Mouse (Mus musculus) C2C12 (cell line): ENCODE data around the gene Plekhg3.

Experiments used
- CTCF ChIP-seq: IDR thresholded peaks from one replicate; pipeline ENCODE4 v1.5.1; 2011; ENCODE audit not compliant: control insufficient read depth, insufficient read depth, insufficient read length
- FOSL1 ChIP-seq: IDR thresholded peaks from one replicate; pipeline ENCODE4 v1.8.0; 2011; ENCODE audit warnings: mild to moderate bottlenecking, low read length; ENCODE audit not compliant: poor library complexity, insufficient read depth, severe bottlenecking
- MAX ChIP-seq: IDR thresholded peaks from one replicate; pipeline ENCODE4 v1.6.1; 2011; ENCODE audit warnings: mild to moderate bottlenecking, control low read depth
- MYOD1 ChIP-seq: IDR thresholded peaks from one replicate; pipeline ENCODE4 v1.6.1; 2011; ENCODE audit warnings: low read depth; ENCODE audit not compliant: control insufficient read depth, insufficient read length
- MYOG ChIP-seq: IDR thresholded peaks from one replicate; pipeline ENCODE4 v1.6.1; 2011; ENCODE audit not compliant: control insufficient read depth, insufficient read length; ENCODE audit errors: extremely low read depth
- USF1 ChIP-seq: IDR thresholded peaks from one replicate; pipeline ENCODE4 v1.6.1; 2011; ENCODE audit warnings: low read depth, mild to moderate bottlenecking, control low read depth, moderate library complexity

- TF ChIP-seq CTCF (no peak), USF1 (no peak), MYOG (no peak), MAX (no peak), FOSL1 (no peak), MYOD1 (no peak)
Measured at GRCm38 (mm10) chr12:76571266-76571665, 40.6 kb downstream of the Plekhg3 start.
